Mouse (Mus musculus) gastrocnemius, adult 2 months (tissue): Measurements from ENCODE around the gene Rere. TPM values are rescaled to one million over a fixed set of nuclear protein-coding genes. Genes with fewer than 3 reads are reported as not detected.
"Not testable (repeated sequence)": the region's sequence is repeated elsewhere in the genome, so short reads cannot be mapped to it uniquely, and the experiment has no call there.

Experiments
- DNase-seq: peaks from one replicate; pipeline ENCODE4 v3.0.0; 2022
- H3K27ac ChIP-seq: fragments of 200-600 bp; 2 replicates; pipeline ENCODE4 v1.8.1; 2022; ENCODE audit warnings: mild to moderate bottlenecking
- H3K4me3 ChIP-seq: fragments of 200-600 bp; 2 replicates; pipeline ENCODE4 v1.8.1; 2022; ENCODE audit warnings: mild to moderate bottlenecking, moderate library complexity
- CTCF ChIP-seq: fragments of 200-600 bp; IDR thresholded peaks from 2 replicates; pipeline ENCODE4 v1.8.1; 2022; ENCODE audit warnings: antibody characterized with exemption, mild to moderate bottlenecking, moderate library complexity
- intact Hi-C: fragments of 180-260 bp; cut with DNase I; formaldehyde crosslinking; loops from one replicate; pipeline ENCODE4 v1.15.1; 2025
- total RNA-seq, 2 experiments: library from RNA; stranded (reverse); gene quantifications; 2 replicates each; pipeline ENCODE4 v1.2.3; 2021

Rere gene
- total RNA-seq, 2 experiments from 2014 or later: 71.3 to 95.7 TPM

- no peak for TF ChIP-seq CTCF
- no peak overlapping the region for H3K4me3 ChIP-seq
- intact Hi-C loops: loop anchor here (5.0 to 10.0 kb wide), 2 partner anchors 110 to 418 kb away; no protein-coding TSS in a partner anchor
- no peak for DNase-seq
- H3K27ac ChIP-seq: peak overlapping the region; percentile 72; the same call in 1 of the 2 replicates
These were observed 205.7 kb downstream of the Rere start for GRCm38 (mm10) chr4:150487109-150487508.

- H3K4me3 ChIP-seq: peak overlapping the region; percentile 77
- intact Hi-C loops: loop anchor here (5.0 to 10.0 kb wide), 2 partner anchors 109 to 417 kb away; no protein-coding TSS in a partner anchor
- no peak for TF ChIP-seq CTCF
- peak; percentile 83 for DNase-seq
- peak overlapping the region; percentile 94 for H3K27ac ChIP-seq
These were observed 206.8 kb downstream of the Rere start for GRCm38 (mm10) chr4:150488096-150488748.

- no peak for DNase-seq
- intact Hi-C loops: loop anchor here (5.0 to 10.0 kb wide), 2 partner anchors 109 to 416 kb away; no protein-coding TSS in a partner anchor
- no peak for TF ChIP-seq CTCF
- H3K27ac ChIP-seq: peak overlapping the region; percentile 94
- peak overlapping the region; percentile 77 for H3K4me3 ChIP-seq
These were observed 207.3 kb downstream of the Rere start for GRCm38 (mm10) chr4:150488767-150489166.

GRCm38 (mm10) chr4:150490050-150490449 is 208.6 kb downstream of the Rere start:
- TF ChIP-seq CTCF: no peak
- intact Hi-C loops: loop anchor here (5.0 kb wide), 1 partner anchor 77 kb away; no protein-coding TSS in a partner anchor
- DNase-seq: no peak

GRCm38 (mm10) chr4:150491710-150492109 is 210.3 kb downstream of the Rere start:
- no peak overlapping the region for H3K4me3 ChIP-seq
- intact Hi-C loops: loop anchor here (5.0 kb wide), 1 partner anchor 76 kb away; no protein-coding TSS in a partner anchor
- no peak for DNase-seq
- TF ChIP-seq CTCF: no peak
- no peak overlapping the region for H3K27ac ChIP-seq

More at GRCm38 (mm10) chr4:150490050-150490449, 208.6 kb downstream of the Rere start:
- Histone ChIP-seq H3K4me3 (peak overlapping the region; percentile 9; the same call in 1 of the 2 replicates), H3K27ac (peak overlapping the region; percentile 94; the same call in 1 of the 2 replicates)

- Histone ChIP-seq H3K27ac (peak overlapping the region; percentile 24), H3K4me3 (no peak overlapping the region)
- no peak for DNase-seq
- intact Hi-C loops: loop anchor here (5.0 kb wide), 1 partner anchor 74 kb away; no protein-coding TSS in a partner anchor
- no peak for TF ChIP-seq CTCF
These were observed 212.0 kb downstream of the Rere start for GRCm38 (mm10) chr4:150493258-150493937.

- DNase-seq, H3K27ac ChIP-seq, H3K4me3 ChIP-seq: not testable (repeated sequence)
- intact Hi-C loops: loop anchor here (5.0 kb wide), 1 partner anchor 73 kb away; no protein-coding TSS in a partner anchor
These were observed 212.5 kb downstream of the Rere start for GRCm38 (mm10) chr4:150493938-150494330.

GRCm38 (mm10) chr4:150495568-150495967 is 214.1 kb downstream of the Rere start:
- peak; percentile 53 for DNase-seq
- H3K4me3 ChIP-seq: no peak overlapping the region
- peak overlapping the region; percentile 75 for H3K27ac ChIP-seq
- TF ChIP-seq CTCF: no peak
- intact Hi-C loops: no loop called here

GRCm38 (mm10) chr4:150504304-150505021 is 223.0 kb downstream of the Rere start:
- no peak for TF ChIP-seq CTCF
- DNase-seq: no peak
- H3K27ac ChIP-seq: no peak overlapping the region
- intact Hi-C loops: no loop called here
- no peak overlapping the region for H3K4me3 ChIP-seq

- intact Hi-C loops: no loop called here
- no peak for TF ChIP-seq CTCF
- Histone ChIP-seq H3K27ac (no peak overlapping the region), H3K4me3 (no peak overlapping the region)
- DNase-seq: no peak
These were observed 227.7 kb downstream of the Rere start for GRCm38 (mm10) chr4:150509026-150509712.

- DNase-seq: no peak
- TF ChIP-seq CTCF: no peak
- intact Hi-C loops: no loop called here
- no peak overlapping the region for H3K4me3 ChIP-seq
- H3K27ac ChIP-seq: no peak overlapping the region
These were observed 228.6 kb downstream of the Rere start for GRCm38 (mm10) chr4:150510036-150510435.

- DNase-seq, intact Hi-C loops, H3K27ac ChIP-seq, H3K4me3 ChIP-seq: not testable (repeated sequence)
These were observed 231.9 kb downstream of the Rere start for GRCm38 (mm10) chr4:150513387-150513786.
